Mouse (Mus musculus): Measurements from ENCODE around the gene Slc50a1.

The Slc50a1 gene

DNA sequence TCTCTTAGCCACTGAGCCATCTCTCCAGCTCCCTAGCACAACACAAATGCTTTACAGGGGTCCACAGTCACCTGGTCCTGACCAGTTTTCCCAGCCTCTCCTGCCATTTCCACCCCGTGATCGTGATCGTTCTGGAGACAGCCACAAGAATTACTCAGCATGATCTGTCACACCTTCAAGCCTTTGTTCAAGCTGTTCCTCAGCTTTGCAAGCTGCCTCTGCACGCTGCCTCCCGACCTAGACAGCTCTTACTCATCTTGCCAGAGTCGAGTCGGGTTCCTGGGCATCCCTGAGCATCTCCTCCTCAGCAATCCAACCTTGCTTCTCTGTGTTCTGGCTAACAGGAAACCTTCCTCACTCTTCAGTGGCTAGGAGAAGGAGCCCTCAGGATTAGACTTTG lies 11.3 kb downstream of the Slc50a1 start, which contains the start of gene Dpm3:
Gene Dpm3, plus strand, starts transcription at position 283 of the 400 bp plus-strand sequence.
- DNase-seq = no peak

DNA sequence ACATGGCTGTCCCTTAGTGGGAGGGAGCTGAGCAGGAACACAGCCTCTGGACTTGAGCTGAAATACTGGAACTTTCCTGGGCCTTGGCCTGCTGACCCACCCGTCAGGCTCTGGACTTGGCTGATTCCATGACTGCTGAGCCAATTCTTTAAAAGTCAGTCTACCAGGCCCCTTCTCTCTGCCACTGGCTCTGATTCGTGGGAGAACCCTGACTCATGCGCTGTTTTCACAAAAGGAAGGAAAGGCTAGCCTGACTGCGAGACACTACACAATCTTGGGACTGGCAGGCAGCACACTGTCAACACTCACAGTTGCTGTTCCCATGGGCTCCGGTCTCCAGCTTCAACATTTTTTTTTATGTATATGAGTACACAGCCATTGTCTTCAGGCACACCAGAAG lies 14.2 kb downstream of the Slc50a1 start:
- no peak for DNase-seq

DNA sequence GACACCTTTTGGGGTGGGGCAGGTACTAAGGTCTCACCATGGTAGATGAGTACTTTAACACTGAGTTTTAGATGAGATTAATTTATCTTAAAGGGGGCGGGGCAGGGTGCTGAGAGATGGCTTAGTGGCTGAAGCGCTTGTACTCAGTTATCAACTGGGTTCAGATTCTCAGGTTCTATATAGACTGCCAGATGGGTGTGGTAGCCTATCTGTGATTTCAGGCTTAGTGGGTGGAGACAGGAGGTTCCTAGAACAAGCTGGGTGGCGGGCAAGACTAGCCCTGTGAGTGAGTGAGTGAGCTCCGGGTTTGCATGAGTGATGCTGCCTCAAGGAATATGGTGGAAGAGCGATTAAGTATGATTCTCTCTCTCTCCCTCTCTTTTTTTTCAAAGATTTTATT lies 15.4 kb downstream of the Slc50a1 start:
- DNase-seq = no peak

DNA sequence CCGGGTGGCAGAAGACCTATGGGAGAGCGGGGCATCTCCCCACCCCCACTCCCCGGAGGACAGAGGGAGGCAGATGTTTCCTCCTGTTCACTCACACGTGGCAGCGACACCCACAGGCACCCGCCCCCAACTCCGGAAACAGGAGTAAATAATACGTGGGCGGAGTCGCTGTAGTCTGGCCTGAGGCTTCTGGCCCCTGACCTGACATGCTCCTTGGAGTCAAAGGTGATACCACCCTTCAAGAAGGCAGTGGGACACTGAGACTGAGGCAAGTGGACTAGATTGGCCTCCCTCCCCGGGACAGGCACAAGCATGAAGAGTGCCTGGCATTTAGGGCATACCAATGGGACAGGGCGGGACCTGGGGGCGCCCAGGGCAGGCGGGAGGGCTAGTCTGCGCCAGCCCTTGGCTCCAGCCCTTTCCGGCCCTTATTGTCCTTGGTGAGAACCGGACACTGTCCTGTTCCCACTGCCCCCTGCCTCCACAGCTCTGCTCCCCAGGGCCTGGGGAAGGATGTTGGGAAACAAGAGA lies 18.9 kb downstream of the Slc50a1 start:
- peak; percentile 18 for DNase-seq

DNA sequence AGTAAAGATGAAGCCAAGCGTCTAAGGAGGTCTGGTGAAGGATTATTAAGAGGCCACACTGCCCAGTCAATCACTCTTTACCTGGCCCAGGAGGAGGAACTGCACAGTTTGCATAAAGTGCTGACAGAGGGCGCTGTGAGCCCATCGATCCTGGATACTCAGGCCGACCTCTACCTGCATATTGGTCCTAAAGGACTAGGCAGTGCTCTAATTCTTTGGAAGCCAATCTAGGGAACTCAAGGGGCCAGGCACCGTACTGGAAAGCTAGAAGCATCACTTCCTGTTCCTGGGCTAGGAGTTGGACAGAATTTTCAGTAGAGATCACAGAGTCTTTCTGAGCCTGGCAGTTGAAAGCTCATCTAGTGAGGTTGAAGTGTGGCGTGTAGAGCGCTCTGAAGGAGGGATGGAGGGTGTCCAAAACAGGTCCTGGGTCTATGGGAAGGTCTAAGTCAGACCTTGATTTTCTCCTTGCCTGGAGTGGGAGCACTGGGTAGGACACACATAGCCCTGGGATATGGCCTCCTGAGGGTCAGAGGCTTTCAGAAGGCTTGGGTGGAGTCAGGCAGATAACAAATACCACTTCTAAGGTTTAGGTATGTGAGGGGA lies 19.8 kb downstream of the Slc50a1 start:
- DNase-seq = peak; percentile 29

DNA sequence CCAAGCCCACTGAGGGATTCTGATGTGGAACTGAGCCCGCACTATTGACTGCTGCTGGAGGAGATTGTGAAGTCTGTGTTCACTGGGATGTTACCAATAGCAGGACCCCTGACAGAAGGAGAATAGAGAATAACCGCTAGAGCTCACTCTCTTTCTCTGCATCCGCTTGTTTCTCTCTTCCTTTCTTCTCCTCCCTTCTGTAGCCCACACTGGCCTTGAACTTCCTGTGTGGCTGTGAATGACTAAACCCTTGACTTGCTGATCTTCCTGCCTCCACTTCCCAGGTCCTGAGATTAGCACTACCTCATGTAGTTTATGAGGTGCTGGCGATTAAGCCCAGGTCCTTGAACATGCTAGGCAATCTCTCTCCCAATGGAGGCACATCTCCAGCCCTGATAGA lies 22.9 kb downstream of the Slc50a1 start:
- peak; percentile 36 for DNase-seq

DNA sequence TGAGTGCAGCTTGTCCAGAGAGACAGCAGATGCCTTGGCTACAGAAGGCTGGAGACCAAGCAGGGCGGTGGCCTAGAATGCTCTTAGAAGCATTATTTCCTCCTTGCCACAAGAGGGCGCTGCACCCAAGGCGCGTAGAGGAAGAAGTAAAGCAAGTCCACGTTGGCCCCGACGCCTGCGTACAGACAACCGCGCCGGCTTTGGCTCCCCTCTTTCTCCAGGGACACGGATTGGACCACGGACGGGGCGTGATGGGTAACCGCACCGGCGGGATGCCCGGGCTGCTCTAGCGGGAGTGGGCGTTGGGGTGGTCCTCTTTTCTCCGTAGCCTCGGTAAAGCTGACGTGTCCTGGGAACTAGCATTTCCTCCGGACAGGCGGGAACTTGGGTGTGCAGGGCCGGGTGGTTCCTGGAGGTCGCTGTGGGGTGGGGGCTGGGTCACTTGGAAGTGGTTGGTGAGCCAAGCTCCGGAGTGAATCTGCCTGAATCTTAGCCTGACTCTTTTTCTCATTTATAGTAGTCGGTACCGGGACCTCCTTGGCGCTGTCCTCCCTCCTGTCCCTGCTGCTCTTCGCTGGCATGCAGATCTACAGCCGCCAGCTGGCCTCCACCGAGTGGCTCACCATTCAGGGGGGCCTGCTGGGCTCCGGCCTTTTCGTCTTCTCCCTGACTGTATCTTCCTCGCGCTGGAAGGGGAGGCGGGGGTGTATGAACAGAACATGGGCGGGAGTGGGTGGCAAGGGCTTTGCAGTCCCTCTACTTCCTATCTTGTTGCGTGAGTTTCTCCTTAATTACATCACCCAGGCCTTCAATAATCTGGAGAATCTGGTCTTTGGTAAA lies 23.9 kb downstream of the Slc50a1 start, which contains the start of gene Trim46:
Gene Trim46, minus strand, starts transcription at position 49 of the 840 bp plus-strand sequence.
- peak; percentile 63 for DNase-seq

DNA sequence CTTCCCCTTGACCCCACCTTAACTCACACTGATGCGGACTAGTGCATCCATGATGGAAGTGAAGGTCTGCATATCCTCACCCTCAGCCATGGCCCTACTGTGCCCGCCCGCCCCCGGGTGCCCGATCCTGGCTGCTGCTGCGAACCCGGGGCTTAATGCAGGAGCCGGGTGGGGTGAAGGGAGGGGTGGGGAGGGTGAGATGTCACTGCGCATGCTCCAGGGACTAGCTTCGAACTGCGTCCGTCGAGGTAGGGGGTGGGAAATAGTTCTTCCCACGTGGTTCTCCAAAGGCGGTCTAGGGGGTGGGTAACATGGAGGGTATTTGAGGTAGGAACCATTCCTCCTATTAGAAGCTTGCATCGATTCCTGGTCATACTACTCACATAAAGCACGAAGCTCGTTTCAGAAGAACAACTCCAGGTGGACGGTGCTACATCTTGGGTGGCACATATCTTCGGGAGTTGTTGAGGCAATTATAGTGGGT lies 24.6 kb downstream of the Slc50a1 start, which contains the start of gene Krtcap2:
Gene Krtcap2, plus strand, starts transcription at position 279 of the 484 bp plus-strand sequence.
- DNase-seq = no peak

DNA sequence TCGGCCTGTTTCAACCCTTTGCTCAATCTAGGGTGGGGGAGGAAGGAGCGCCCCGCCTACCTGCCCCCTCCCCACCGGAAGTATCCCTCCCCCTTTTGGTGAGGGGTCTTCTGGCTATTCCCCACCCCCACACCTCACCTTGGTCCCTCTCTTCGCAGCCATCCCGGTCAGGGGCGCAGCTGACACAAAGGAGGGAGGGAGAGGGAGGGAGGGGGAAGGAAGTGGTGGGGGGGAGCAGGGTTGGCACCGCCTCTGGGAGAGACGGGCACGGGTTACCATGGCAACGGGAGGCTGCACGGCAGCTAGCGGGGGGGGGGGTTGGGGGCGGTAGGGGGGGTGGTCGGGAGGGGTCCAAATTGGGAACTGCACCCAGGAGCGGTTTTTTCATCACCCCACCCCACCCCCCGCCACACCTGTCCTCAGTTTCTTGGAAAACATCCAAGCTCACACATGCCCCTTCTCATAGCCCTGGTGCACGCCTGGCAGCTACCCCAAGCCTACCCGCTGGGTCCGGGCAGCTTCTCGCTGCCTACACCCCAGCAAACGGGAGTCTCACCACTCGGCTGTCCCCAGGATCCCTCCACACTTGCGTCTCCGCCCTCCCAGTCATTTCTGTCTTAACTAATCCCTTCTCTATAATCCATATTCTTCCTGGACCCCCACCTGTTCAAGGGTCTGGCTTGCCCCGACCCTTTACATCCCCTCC lies 25.2 kb downstream of the Slc50a1 start:
- peak; percentile 66 for DNase-seq

DNA sequence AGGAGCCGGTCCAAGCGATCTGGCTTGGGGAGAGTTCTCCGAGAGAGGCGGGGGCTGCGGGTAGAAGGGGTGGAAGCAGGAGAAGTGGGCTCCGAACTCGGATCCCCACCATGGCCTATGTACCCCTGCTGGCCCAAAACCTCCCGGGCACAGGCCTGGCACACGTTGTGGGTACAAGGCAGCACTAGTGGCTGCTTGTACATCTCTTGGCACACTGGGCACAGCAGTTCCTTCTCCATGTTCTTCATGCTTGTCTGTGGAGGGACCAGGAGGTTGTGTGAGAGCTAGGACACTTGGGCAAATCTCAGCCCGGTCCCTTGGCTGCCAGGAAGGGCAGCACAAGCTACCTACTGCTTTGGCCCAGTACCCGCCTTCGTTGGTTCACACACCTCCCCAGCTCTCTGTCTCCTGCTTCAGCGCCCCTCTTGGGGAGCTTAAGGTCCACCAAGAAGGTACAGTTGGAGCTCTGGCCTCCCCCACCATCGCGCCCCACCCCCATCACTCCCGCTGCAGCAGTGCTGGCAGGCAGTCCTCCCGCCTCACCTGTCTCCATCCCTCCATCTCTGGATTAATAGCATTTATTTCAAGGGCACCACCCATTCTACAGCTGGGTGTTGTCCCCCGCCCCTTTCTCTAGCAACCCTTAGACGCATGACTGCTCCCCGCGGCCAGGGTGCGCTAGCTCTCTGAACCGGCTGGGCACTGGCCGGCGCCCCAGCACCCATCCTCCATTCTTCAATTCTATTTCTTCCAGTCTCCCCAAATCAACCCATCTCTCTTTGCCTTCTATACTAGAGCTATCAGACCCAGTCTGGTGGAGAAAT lies 26.0 kb downstream of the Slc50a1 start:
- DNase-seq = peak; percentile 69

DNA sequence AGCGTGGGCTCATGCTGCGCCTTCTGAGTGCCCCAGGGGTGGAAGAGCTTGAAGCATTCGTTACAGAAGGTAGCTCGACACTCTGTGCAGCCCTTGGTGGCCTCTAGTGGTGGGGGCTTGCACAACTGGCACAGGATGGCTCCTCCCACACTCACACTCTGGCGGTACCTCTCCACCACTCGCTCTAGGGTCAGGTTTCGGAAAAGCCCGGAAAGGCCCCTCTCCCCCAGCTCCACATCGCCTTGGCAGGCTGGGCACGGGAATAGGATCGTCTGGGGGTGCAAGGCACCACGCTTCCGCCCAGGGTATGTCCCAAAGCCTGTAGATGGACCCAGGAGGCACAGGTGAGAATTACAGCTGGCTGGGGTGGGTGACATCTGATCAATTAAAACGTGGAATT lies 26.8 kb downstream of the Slc50a1 start:
- DNase-seq = peak; percentile 59

DNA sequence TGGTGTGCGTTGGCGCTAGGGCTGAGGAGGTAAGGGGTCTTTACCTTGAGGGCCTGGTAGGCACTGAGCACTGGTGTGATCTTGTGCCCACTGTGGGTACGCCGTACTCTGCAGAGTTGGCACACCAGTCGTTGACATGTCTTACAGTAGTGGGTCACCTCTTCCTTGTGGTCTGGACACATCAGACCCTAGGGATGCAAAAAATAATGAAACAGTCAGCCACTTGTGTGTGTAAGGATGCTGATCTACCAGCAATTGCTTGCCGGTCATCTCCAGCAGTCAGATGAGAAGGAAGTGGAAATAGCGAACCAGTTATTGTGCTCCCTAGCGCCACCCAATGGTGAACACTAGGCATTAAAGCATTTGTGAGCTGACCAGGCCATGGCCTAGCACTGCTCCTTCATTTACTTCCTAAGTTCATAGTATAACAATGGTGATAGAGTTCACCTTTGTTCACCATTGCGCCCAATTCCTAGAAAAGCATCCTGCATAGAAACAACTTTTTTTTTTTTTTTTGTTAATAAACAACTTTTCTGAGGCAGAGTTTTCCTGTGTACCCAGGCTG lies 28.0 kb downstream of the Slc50a1 start:
- no peak for DNase-seq

DNA sequence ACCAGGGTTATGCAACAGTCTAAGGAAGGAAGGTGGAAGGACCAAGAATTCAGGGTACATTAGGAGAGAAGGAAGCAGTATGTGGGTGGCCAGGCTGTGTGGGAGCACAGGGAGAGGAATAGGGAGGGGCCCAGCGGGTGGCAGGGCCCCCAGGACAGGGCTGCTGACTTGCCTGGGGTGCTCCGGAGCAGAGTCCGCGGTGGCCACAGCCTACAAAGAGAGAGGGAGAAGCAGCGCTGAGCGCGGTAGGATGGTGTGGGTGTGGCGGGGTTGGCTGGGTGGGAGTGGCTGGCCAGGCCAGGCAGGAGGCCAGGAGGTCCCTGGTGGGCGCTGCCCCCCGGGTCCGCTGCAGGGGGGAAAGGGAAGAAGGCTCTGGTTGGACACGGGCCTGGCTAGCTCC lies 31.9 kb downstream of the Slc50a1 start:
- DNase-seq = no peak

DNA sequence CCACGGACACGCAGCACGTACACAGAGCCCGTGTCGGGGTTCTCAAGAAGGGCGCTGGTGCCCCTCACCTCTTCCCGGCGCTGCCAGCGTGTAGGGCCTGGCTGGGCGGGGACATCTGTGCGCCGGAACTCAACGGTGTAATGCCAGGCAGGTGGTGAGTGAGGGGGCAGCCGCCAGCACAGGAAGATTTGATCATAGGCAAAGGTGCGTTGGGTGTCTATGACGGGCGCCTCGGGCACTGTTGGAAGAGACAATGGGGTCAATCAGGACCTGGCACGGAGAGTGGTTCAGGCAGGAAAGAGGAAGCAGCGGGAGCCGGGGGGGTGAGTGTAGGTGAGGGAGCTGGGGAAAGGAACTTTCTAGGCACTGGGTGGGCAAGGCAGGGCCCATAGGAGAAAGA lies 32.7 kb downstream of the Slc50a1 start:
- DNase-seq = peak; percentile 18

DNA sequence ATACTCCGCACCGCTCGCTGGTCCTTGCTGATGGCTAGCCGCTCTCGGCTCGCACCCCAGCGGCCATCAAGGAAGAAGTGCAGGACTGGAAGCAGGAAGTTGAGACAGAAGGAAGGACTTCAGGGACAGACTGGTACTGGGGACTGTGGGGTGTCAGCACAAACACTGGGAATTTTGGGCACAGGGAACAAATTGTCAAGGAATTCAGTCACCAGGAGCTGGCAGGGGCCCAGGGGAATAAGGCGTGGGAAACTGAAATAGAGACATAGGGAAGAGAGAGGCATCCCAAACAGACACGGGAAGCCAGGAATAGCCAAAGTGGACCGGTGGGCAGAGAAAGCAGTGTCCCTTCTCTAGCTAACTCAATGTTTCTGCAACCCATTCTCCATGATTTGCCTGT lies 33.9 kb downstream of the Slc50a1 start:
- DNase-seq = peak; percentile 11

DNA sequence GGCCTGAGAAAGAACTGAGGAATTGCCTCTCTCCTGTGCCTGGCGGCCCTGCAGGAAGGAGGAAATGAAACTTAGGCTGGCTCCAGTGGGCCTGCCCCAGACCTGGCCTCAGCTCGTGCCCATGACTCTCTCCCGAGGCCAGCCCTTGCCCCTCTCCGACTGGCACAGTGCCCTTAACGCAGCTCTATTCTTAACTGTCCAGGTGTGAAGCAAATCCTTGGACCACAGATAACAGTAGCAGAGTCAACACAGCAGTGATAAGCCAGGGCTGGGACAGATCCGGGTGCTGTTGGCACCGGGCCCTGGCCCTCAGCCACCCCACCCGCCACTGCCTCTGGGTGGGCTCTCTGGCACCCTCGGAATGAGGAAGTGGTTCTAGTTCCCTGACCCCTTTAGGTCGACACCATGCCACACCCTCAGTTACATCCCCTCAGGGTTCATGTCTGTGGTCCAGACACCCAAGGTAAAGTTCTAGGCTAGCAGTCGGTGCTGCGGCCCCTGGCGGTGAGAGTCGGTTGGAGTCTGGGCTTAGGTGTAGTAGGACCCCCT lies 36.7 kb downstream of the Slc50a1 start:
- DNase-seq = no peak

DNA sequence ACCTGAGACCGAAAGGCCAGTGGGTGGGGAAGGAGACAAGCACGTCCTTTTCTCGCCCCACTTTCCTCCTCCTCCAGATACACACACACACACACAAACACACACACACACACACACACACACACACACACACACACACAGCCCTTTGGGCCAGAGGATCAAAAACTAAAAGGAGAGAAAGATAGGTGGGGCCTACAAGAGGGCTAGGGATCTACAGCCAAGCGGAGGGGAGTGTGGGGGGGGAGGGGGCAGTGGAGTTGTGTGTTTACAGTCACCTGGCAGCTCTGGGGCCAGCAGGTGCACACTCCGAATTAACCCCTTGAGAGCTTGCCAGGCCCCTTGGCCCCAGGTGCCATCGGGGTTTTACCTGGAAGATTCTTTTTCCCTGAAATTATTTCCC lies 37.8 kb downstream of the Slc50a1 start:
- no peak for DNase-seq

DNA sequence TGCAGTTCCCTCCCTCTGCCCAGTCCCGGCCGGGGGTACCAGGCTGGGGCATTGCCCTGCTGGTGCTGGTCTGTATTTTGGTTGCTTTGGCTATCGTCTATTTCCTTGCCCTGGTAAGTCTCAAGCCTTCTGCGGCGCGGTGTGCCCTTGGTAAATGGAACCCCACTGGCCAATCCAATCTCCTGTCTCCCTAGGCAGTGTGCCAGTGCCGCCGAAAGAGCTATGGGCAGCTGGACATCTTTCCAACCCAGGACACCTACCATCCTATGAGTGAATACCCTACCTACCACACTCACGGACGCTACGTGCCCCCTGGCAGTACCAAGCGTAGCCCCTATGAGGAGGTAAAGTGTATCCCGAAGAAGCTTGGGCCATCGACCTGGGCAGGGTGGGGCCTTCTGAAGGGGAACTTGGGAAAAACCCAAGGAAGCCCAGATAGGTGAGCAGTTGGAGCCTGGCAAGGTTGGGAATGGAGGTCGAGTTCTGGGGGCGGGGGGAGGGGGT lies 38.5 kb downstream of the Slc50a1 start:
- DNase-seq = no peak

DNA sequence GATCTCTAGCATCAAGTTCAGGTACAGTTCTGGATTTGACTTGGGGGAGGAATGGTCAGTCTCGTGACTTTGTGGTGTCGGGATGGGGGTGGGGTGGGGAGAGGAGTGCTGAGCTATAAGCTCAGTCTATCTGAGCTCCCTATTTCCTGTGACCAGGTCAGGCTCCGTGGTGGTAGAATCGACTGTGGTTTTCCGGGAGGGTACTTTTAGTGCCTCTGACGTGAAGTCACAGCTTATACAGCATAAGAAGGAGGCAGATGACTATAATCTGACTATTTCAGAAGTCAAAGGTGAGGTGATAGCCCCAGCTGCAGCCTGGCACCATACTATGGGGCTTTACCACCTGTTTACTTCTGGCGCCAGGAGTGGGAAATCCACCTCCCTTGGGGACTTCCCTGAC lies 39.0 kb downstream of the Slc50a1 start:
- no peak for DNase-seq

DNA sequence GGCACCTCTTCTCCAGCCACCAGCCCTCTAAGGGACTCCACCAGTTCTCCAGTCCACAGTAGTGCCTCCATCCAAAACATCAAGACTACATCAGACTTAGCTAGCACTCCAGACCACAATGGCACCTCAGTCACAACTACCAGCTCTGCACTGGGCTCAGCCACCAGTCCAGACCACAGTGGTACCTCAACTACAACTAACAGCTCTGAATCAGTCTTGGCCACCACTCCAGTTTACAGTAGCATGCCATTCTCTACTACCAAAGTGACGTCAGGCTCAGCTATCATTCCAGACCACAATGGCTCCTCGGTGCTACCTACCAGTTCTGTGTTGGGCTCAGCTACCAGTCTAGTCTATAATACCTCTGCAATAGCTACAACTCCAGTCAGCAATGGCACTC lies 39.8 kb downstream of the Slc50a1 start:
- no peak for DNase-seq

DNA sequence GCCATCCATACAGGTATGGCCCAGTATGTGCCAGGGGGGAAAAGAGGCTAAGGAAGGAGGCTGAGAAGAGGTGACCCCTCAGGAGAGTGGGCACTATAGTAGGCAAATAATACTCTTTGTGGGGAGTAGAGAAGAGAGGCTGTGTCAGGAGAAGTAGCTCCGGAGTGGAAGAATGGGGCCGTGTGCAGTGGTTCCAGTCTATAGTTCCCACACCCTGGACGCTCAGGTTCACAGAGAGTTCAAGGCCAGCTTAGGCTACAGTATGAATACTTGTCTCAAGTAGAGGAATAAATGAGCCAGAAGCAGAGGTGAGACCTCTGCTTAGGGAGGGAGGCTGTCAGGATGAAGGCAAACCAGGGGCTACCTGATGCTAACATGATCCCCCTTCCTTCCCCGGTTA lies 41.1 kb downstream of the Slc50a1 start:
- no peak for DNase-seq

Data from cerebellum, adult 9-10 months (tissue).